Mouse (Mus musculus): ENCODE results near the gene Bri3bp.
"Not testable (repeated sequence)": the region's sequence is repeated elsewhere in the genome, so short reads cannot be mapped to it uniquely, and the experiment has no call there.

- TF ChIP-seq POLR2A (IDR thresholded peaks at IDR 0.05; ENCODE audit: borderline replicate concordance, extremely low read depth, insufficient read depth, insufficient read length, poor library complexity, severe bottlenecking); CTCF (IDR thresholded peaks at IDR 0.05; ENCODE audit: borderline replicate concordance, extremely low read depth, insufficient read depth, insufficient read length): not testable (repeated sequence)
Observed at GRCm38 (mm10) chr5:125488953-125489352, 47.6 kb downstream of the Bri3bp start.

All from brain, embryonic 14.5 days (tissue).